Mouse (Mus musculus): ENCODE results near the gene Mmd2. TPM values are rescaled to one million over a fixed set of nuclear protein-coding genes. Genes with fewer than 3 reads are reported as not detected.

The Mmd2 gene
- polyA plus RNA-seq, 3 experiments from 2014 or later = not detected

- ATAC-seq = no peak
Observed at GRCm38 (mm10) chr5:142545014-142545795, 63.4 kb downstream of the Mmd2 start.

GRCm38 (mm10) chr5:142537286-142537685 is 71.3 kb downstream of the Mmd2 start:
- no peak for ATAC-seq

- no peak for ATAC-seq
Observed at GRCm38 (mm10) chr5:142535388-142535787, 73.2 kb downstream of the Mmd2 start.

GRCm38 (mm10) chr5:142529915-142530314 is 78.7 kb downstream of the Mmd2 start, which contains the start of gene Papolb:
Papolb (minus strand) TSS chr5:142530076.
- ATAC-seq = no peak

GRCm38 (mm10) chr5:142524711-142525464 is 83.7 kb downstream of the Mmd2 start:
- ATAC-seq = no peak

- no peak for ATAC-seq
Observed at GRCm38 (mm10) chr5:142521195-142521866, 87.3 kb downstream of the Mmd2 start.

- ATAC-seq = no peak
Observed at GRCm38 (mm10) chr5:142520360-142520759, 88.2 kb downstream of the Mmd2 start.

GRCm38 (mm10) chr5:142518973-142519372 is 89.6 kb downstream of the Mmd2 start:
- no peak for ATAC-seq

Other genes with a start within 250 kb of the Mmd2 start
- gene Foxk1, start 207.3 kb downstream of the Mmd2 start, polyA plus RNA-seq (2017; shearing (Covaris generic)) = 10 to 100 TPM in 1 of 3 experiments, 1 to 10 TPM in 2; 6.3 to 10.1 (median 8.5) TPM
- gene Ap5z1, start 144.9 kb downstream of the Mmd2 start, polyA plus RNA-seq (2017; shearing (Covaris generic)) = 10 to 100 TPM; 16.8 to 19.4 (median 19.1) TPM
- gene Papolb, start 78.7 kb downstream of the Mmd2 start, polyA plus RNA-seq (2017; shearing (Covaris generic)) = not detected
- gene Radil, start 57.7 kb downstream of the Mmd2 start, polyA plus RNA-seq (2017; shearing (Covaris generic)) = not detected
- 10 to 100 TPM; 12.6 to 20.5 (median 15.4) TPM for gene Wipi2, start 18.9 kb upstream of the Mmd2 start, polyA plus RNA-seq (2017; shearing (Covaris generic))
- gene Slc29a4, start 83.7 kb upstream of the Mmd2 start, polyA plus RNA-seq (2017; shearing (Covaris generic)) = 1 to 10 TPM in 1 of 3 experiments, under 1 TPM in 1, not detected in 1; 0.20 to 1.9 TPM
- 1 to 10 TPM; 1.6 to 4.4 (median 2.9) TPM for gene Tnrc18, start 208.9 kb upstream of the Mmd2 start, polyA plus RNA-seq (2017; shearing (Covaris generic))